26 mouse cellular contexts compared by ENCODE assay signal in the genomic region with DNA sequence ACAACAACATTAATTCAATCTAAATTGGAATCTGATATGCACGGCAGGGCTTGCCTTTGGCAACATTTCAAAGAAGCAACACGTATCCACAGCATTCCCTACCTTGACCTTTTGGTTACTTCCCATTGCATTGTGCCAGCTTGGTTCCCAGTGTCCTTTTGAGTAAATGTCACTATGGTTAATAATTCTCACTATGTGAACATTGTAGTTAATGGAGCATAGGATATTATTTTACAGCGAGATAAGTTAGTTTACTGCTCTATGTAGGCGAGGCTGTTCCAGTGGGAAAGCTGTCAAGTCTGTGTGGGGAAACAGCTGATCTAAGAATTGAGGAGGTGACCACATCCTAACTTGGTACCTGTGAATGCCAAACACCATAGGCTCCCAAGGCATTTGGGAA. TPM values are rescaled to one million over a fixed set of nuclear protein-coding genes. Genes with fewer than 3 reads are reported as not detected.
DNase-seq lines count a peak whose midpoint lies in the region; ATAC-seq and TF ChIP-seq lines count a peak whose summit lies in the region.
"Had no signal": no experiment of that assay in that cellular context is flagged by ENCODE, and none has a peak within 500 bp of the region (broad histone marks: within the 10 kb centered on the region; RNA-seq: fewer than 3 reads in every experiment).

No protein-coding gene starts in this region.

- H3K27me3 ChIP-seq in liver, postnatal 0 days (ENCODE audit: insufficient read depth, low read length): no peaks in the 10 kb centered on the region
- no peaks in the 10 kb centered on the region for H3K27me3 ChIP-seq in kidney, postnatal 0 days (ENCODE audit: insufficient read depth, low read length)
- no peaks in the 10 kb centered on the region for H3K27me3 ChIP-seq in stomach, postnatal 0 days (ENCODE audit: control insufficient read depth, insufficient read depth, low read length)
- no peaks in the 10 kb centered on the region for H3K27me3 ChIP-seq in forebrain, postnatal 0 days (ENCODE audit: insufficient read depth, low read length)
- H3K27me3 ChIP-seq: heart, embryonic 12.5 days; limb, embryonic 12.5 days; liver, embryonic 15.5 days; midbrain, embryonic 12.5 days; neural tube, embryonic 13.5 days had no signal

- no peak overlapping the region for H3K9ac ChIP-seq in liver, postnatal 0 days (replicated peaks)
- no peak overlapping the region for H3K9ac ChIP-seq in kidney, postnatal 0 days (ENCODE audit: low read depth, low read length)
- no peak overlapping the region for H3K9ac ChIP-seq in stomach, postnatal 0 days (ENCODE audit: low read length)
- H3K9ac ChIP-seq in forebrain, postnatal 0 days: no peak overlapping the region
- H3K9ac ChIP-seq: heart, embryonic 12.5 days; hindbrain, embryonic 14.5 days; limb, embryonic 12.5 days; liver, embryonic 15.5 days; midbrain, embryonic 12.5 days; neural tube, embryonic 13.5 days had no signal

- no peak for TF ChIP-seq CTCF in liver, postnatal 0 days (IDR thresholded peaks at IDR 0.05; ENCODE audit: low read depth)
- TF ChIP-seq CTCF in kidney, postnatal 0 days (IDR thresholded peaks at IDR 0.05; ENCODE audit: low read depth): no peak
- TF ChIP-seq CTCF in stomach, postnatal 0 days (IDR thresholded peaks at IDR 0.05; ENCODE audit: low read depth): no peak
- no peak for TF ChIP-seq CTCF in forebrain, postnatal 0 days (IDR thresholded peaks at IDR 0.05; ENCODE audit: low read depth)

- peak; percentile 58 for DNase-seq in adrenal gland, adult 2 months
- no peak for DNase-seq in adrenal gland, postnatal 4 days (ENCODE audit: low spot score in 2 of 2)
- no peak for DNase-seq in liver, postnatal 0 days
- DNase-seq in liver: no peak
- peak; percentile 46 for DNase-seq in kidney, postnatal 0 days (ENCODE audit: low spot score)
- no peak for DNase-seq in stomach, postnatal 0 days (ENCODE audit: low spot score)
- no peak for DNase-seq in forebrain, postnatal 0 days
- DNase-seq: cerebellum, adult 2 months; gastrocnemius, postnatal 10 days; heart, adult 11 months; spleen, adult 18-20 months had no signal

- TF ChIP-seq EP300 in liver, postnatal 0 days (IDR thresholded peaks at IDR 0.05; ENCODE audit: low read depth): no peak
- TF ChIP-seq EP300 in stomach, postnatal 0 days (optimal IDR thresholded peaks at IDR 0.05): no peak

- no peak overlapping the region for H3K4me2 ChIP-seq in liver, postnatal 0 days (ENCODE audit: low read depth, low read length)
- no peak overlapping the region for H3K4me2 ChIP-seq in kidney, postnatal 0 days (ENCODE audit: low read length)
- no peak overlapping the region for H3K4me2 ChIP-seq in stomach, postnatal 0 days (replicated peaks; ENCODE audit: low read depth)
- H3K4me2 ChIP-seq in forebrain, postnatal 0 days (ENCODE audit: low read depth): no peak overlapping the region
- H3K4me2 ChIP-seq: heart, embryonic 12.5 days; hindbrain, embryonic 14.5 days; limb, embryonic 12.5 days; liver, embryonic 15.5 days; midbrain, embryonic 12.5 days; neural tube, embryonic 13.5 days had no signal

- no peak overlapping the region for H3K4me3 ChIP-seq in liver, postnatal 0 days (ENCODE audit: low read depth, low read length)
- H3K4me3 ChIP-seq in kidney, postnatal 0 days (replicated peaks; ENCODE audit: low read depth, low read length): no peak overlapping the region
- H3K4me3 ChIP-seq in stomach, postnatal 0 days (ENCODE audit: low read depth, low read length): no peak overlapping the region
- H3K4me3 ChIP-seq in forebrain, postnatal 0 days (ENCODE audit: low read depth, low read length): no peak overlapping the region
- H3K4me3 ChIP-seq: heart, embryonic 12.5 days; limb, embryonic 12.5 days; liver, embryonic 15.5 days; midbrain, embryonic 12.5 days; neural tube, embryonic 13.5 days had no signal

- no peak overlapping the region for H3K27ac ChIP-seq in liver, postnatal 0 days (ENCODE audit: low read depth)
- no peak overlapping the region for H3K27ac ChIP-seq in kidney, postnatal 0 days
- no peak overlapping the region for H3K27ac ChIP-seq in stomach, postnatal 0 days (replicated peaks)
- H3K27ac ChIP-seq in forebrain, postnatal 0 days (ENCODE audit: low read depth, low read length): no peak overlapping the region
- H3K27ac ChIP-seq: hindbrain, embryonic 14.5 days; limb, embryonic 12.5 days; liver, embryonic 15.5 days; midbrain, embryonic 12.5 days; neural tube, embryonic 13.5 days had no signal

- peaks cover 5% of the 10 kb centered on the region for H3K4me1 ChIP-seq in liver, postnatal 0 days (ENCODE audit: insufficient read depth)
- no peaks in the 10 kb centered on the region for H3K4me1 ChIP-seq in kidney, postnatal 0 days (replicated peaks; ENCODE audit: insufficient read depth, low read length)
- H3K4me1 ChIP-seq in stomach, postnatal 0 days (replicated peaks; ENCODE audit: control insufficient read depth, insufficient read depth): no peaks in the 10 kb centered on the region
- no peaks in the 10 kb centered on the region for H3K4me1 ChIP-seq in forebrain, postnatal 0 days (ENCODE audit: insufficient read depth)
- H3K4me1 ChIP-seq: heart, embryonic 12.5 days; limb, embryonic 12.5 days; liver, embryonic 15.5 days; midbrain, embryonic 12.5 days; neural tube, embryonic 13.5 days had no signal

- ATAC-seq in liver, postnatal 0 days: 0 out of 2 replicates have a peak, but pooled peaks have one; percentile 15
- peak; percentile 61 for ATAC-seq in kidney, postnatal 0 days (replicated peaks; ENCODE audit: low FRiP score, low read depth)
- peak; percentile 56; the same call in 1 of the 2 replicates for ATAC-seq in stomach, postnatal 0 days (ENCODE audit: low FRiP score, low TSS enrichment)
- ATAC-seq in erythroid progenitor cell, adult 5-6 weeks (replicated peaks; ENCODE audit: low FRiP score, poor library complexity, severe bottlenecking): no peak
- no peak for ATAC-seq in forebrain, postnatal 0 days
- ATAC-seq: CD4-positive, CD25-positive, alpha-beta regulatory T cell, adult 4 months; lung, postnatal 0 days had no signal

- WGBS in liver, postnatal 0 days (ENCODE audit: insufficient replicate concordance): 56% methylated on average over 4 of the region's 4 CpGs
- WGBS in kidney, postnatal 0 days: 16% methylated on average over 4 of the region's 4 CpGs
- WGBS in stomach, postnatal 0 days: 41% methylated on average over 4 of the region's 4 CpGs
- 50% methylated on average over 4 of the region's 4 CpGs for WGBS in forebrain, postnatal 0 days

- H3K9me3 ChIP-seq in liver, postnatal 0 days (ENCODE audit: low read length): no peaks in the 10 kb centered on the region
- H3K9me3 ChIP-seq in kidney, postnatal 0 days (replicated peaks; ENCODE audit: low read length): no peaks in the 10 kb centered on the region
- no peaks in the 10 kb centered on the region for H3K9me3 ChIP-seq in stomach, postnatal 0 days (ENCODE audit: control insufficient read depth, low read length)
- H3K9me3 ChIP-seq in forebrain, postnatal 0 days (ENCODE audit: low read length): no peaks in the 10 kb centered on the region
- H3K9me3 ChIP-seq: heart, embryonic 12.5 days; limb, embryonic 12.5 days; liver, embryonic 15.5 days; midbrain, embryonic 12.5 days; neural tube, embryonic 13.5 days had no signal

- no peaks in the 10 kb centered on the region for H3K36me3 ChIP-seq in liver, postnatal 0 days (replicated peaks; ENCODE audit: insufficient read depth, low read length)
- H3K36me3 ChIP-seq in kidney, postnatal 0 days (ENCODE audit: insufficient read depth, low read length): no peaks in the 10 kb centered on the region
- no peaks in the 10 kb centered on the region for H3K36me3 ChIP-seq in stomach, postnatal 0 days (ENCODE audit: control insufficient read depth, insufficient read depth, low read length)
- H3K36me3 ChIP-seq in forebrain, postnatal 0 days (ENCODE audit: insufficient read depth): no peaks in the 10 kb centered on the region
- H3K36me3 ChIP-seq: heart, embryonic 12.5 days; limb, embryonic 12.5 days; liver, embryonic 15.5 days; midbrain, embryonic 12.5 days; neural tube, embryonic 13.5 days had no signal

RNA-seq across cellular contexts. Expression of a gene that starts 16.1 kb away (rescaled TPM):
- under 1 TPM; 0.14 to 0.26 TPM for total RNA-seq in adrenal gland, adult 2 months (2021)
- not detected in 2 replicates for polyA plus RNA-seq in adrenal gland, adult 2 months (2012; rRNA removed)
- total RNA-seq in adrenal gland, postnatal 4 days (2021): under 1 TPM; 0.23 to 0.36 TPM
- polyA plus RNA-seq in liver, postnatal 0 days (2015; fragmentation: Nextera tagmentation; extraction: Ambion mirVana): 0.30 and 0.34 TPM in 2 replicates
- polyA plus RNA-seq in kidney, postnatal 0 days (2015; fragmentation: Nextera tagmentation; extraction: Ambion mirVana): 0.32 and 0.54 TPM in 2 replicates
- 10.2 and 10.6 TPM in 2 replicates for polyA plus RNA-seq in stomach, postnatal 0 days (2015; fragmentation: Nextera tagmentation; extraction: Ambion mirVana)
- not detected in 2 replicates for total RNA-seq in erythroid progenitor cell, adult 5-6 weeks (2015; ENCODE audit: low replicate concordance)
- not detected in 2 replicates for total RNA-seq in erythroid progenitor cell, adult 5-6 weeks (2017; ENCODE audit: low replicate concordance)
- 0.23 TPM in 1 of 2 replicates, not detected in the other for total RNA-seq in forebrain, postnatal 0 days (2014; rRNA removed)
- polyA plus RNA-seq in forebrain, postnatal 0 days (2015; fragmentation: Nextera tagmentation; extraction: Ambion mirVana): not detected in 2 replicates
- total RNA-seq: gastrocnemius, postnatal 10 days; heart, postnatal 25 days; layer of hippocampus, postnatal 14 days had no signal
- polyA plus RNA-seq: forebrain, embryonic 11.5 days; hindbrain, embryonic 14.5 days; neural tube, embryonic 13.5 days had no signal

RNA-seq across cellular contexts. Expression of a gene that starts 23.5 kb away (rescaled TPM):
- total RNA-seq in adrenal gland, adult 2 months (2021): under 1 TPM; 0.10 to 0.58 TPM
- polyA plus RNA-seq in adrenal gland, adult 2 months (2012; rRNA removed): 0.15 and 0.28 TPM in 2 replicates
- total RNA-seq in adrenal gland, postnatal 4 days (2021): under 1 TPM; 0.11 to 0.17 TPM
- polyA plus RNA-seq in liver, postnatal 0 days (2015; fragmentation: Nextera tagmentation; extraction: Ambion mirVana): 0.14 TPM in 2 replicates
- polyA plus RNA-seq in kidney, postnatal 0 days (2015; fragmentation: Nextera tagmentation; extraction: Ambion mirVana): 0.20 and 0.21 TPM in 2 replicates
- polyA plus RNA-seq in stomach, postnatal 0 days (2015; fragmentation: Nextera tagmentation; extraction: Ambion mirVana): 0.13 and 0.21 TPM in 2 replicates
- total RNA-seq in erythroid progenitor cell, adult 5-6 weeks (2015; ENCODE audit: low replicate concordance): not detected in 2 replicates
- total RNA-seq in erythroid progenitor cell, adult 5-6 weeks (2017; ENCODE audit: low replicate concordance): not detected in 2 replicates
- total RNA-seq in forebrain, postnatal 0 days (2014; rRNA removed): 0.85 and 1.3 TPM in 2 replicates
- polyA plus RNA-seq in forebrain, postnatal 0 days (2015; fragmentation: Nextera tagmentation; extraction: Ambion mirVana): 0.43 and 0.69 TPM in 2 replicates
- total RNA-seq: gastrocnemius, postnatal 10 days; heart, postnatal 25 days had no signal
- polyA plus RNA-seq: CD4-positive, CD25-positive, alpha-beta regulatory T cell, adult 4 months; heart, embryonic 12.5 days had no signal

RNA-seq across cellular contexts. Expression of a gene that starts 54.4 kb away (rescaled TPM):
- 1 to 10 TPM; 4.3 TPM for total RNA-seq in adrenal gland, adult 2 months (2021)
- polyA plus RNA-seq in adrenal gland, adult 2 months (2012; rRNA removed): 0.88 and 1.8 TPM in 2 replicates
- 10 to 100 TPM; 15.5 to 20.6 TPM for total RNA-seq in adrenal gland, postnatal 4 days (2021)
- 0.08 TPM in 1 of 2 replicates, not detected in the other for polyA plus RNA-seq in liver, postnatal 0 days (2015; fragmentation: Nextera tagmentation; extraction: Ambion mirVana)
- 1.9 and 2.6 TPM in 2 replicates for polyA plus RNA-seq in kidney, postnatal 0 days (2015; fragmentation: Nextera tagmentation; extraction: Ambion mirVana)
- polyA plus RNA-seq in stomach, postnatal 0 days (2015; fragmentation: Nextera tagmentation; extraction: Ambion mirVana): 11.1 and 11.2 TPM in 2 replicates
- 1.4 and 2.5 TPM in 2 replicates for total RNA-seq in erythroid progenitor cell, adult 5-6 weeks (2015; ENCODE audit: low replicate concordance)
- 0.30 TPM in 1 of 2 replicates, not detected in the other for total RNA-seq in erythroid progenitor cell, adult 5-6 weeks (2017; ENCODE audit: low replicate concordance)
- total RNA-seq in forebrain, postnatal 0 days (2014; rRNA removed): 225 and 289 TPM in 2 replicates
- 328 and 399 TPM in 2 replicates for polyA plus RNA-seq in forebrain, postnatal 0 days (2015; fragmentation: Nextera tagmentation; extraction: Ambion mirVana)
- polyA plus RNA-seq: CD4-positive, CD25-positive, alpha-beta regulatory T cell, adult 4 months had no signal

RNA-seq across cellular contexts. Expression of a gene that starts 59.8 kb away (rescaled TPM):
- under 1 TPM; 0.09 to 0.52 TPM for total RNA-seq in adrenal gland, adult 2 months (2021)
- not detected in 2 replicates for polyA plus RNA-seq in adrenal gland, adult 2 months (2012; rRNA removed)
- under 1 TPM; 0.11 to 0.34 TPM for total RNA-seq in adrenal gland, postnatal 4 days (2021)
- 2.4 and 2.8 TPM in 2 replicates for polyA plus RNA-seq in liver, postnatal 0 days (2015; fragmentation: Nextera tagmentation; extraction: Ambion mirVana)
- polyA plus RNA-seq in kidney, postnatal 0 days (2015; fragmentation: Nextera tagmentation; extraction: Ambion mirVana): 0.04 and 0.16 TPM in 2 replicates
- 0.11 and 0.12 TPM in 2 replicates for polyA plus RNA-seq in stomach, postnatal 0 days (2015; fragmentation: Nextera tagmentation; extraction: Ambion mirVana)
- not detected in 2 replicates for total RNA-seq in erythroid progenitor cell, adult 5-6 weeks (2015; ENCODE audit: low replicate concordance)
- not detected in 2 replicates for total RNA-seq in erythroid progenitor cell, adult 5-6 weeks (2017; ENCODE audit: low replicate concordance)
- total RNA-seq in forebrain, postnatal 0 days (2014; rRNA removed): not detected in 2 replicates
- polyA plus RNA-seq in forebrain, postnatal 0 days (2015; fragmentation: Nextera tagmentation; extraction: Ambion mirVana): not detected in 2 replicates
- total RNA-seq: ES-E14; heart, postnatal 25 days; layer of hippocampus, postnatal 14 days; left cerebral cortex, postnatal 10 days had no signal
- polyA plus RNA-seq: cerebellum, adult 2 months; forebrain, embryonic 11.5 days; frontal cortex, adult 2 months had no signal

Comparison
In these comparisons a context has a peak if more than half of its experiments do, and no peak if none do; other contexts are left out.
1. DNase-seq: peak in adrenal gland, adult 2 months (single experiment) and kidney, postnatal 0 days (single experiment); none in adrenal gland, postnatal 4 days (0 of 2), liver, postnatal 0 days (single experiment), liver (single experiment), stomach, postnatal 0 days (single experiment) and forebrain, postnatal 0 days (single experiment).
2. ATAC-seq: peak in liver, postnatal 0 days (single experiment), kidney, postnatal 0 days (single experiment) and stomach, postnatal 0 days (single experiment); none in erythroid progenitor cell, adult 5-6 weeks (single experiment) and forebrain, postnatal 0 days (single experiment).
3. RNA of a gene that starts 54.4 kb away (polyA plus RNA-seq): 328 to 399 TPM in forebrain, postnatal 0 days; 11.1 to 11.2 TPM in stomach, postnatal 0 days, 1.9 to 2.6 TPM in kidney, postnatal 0 days, 0.88 to 1.8 TPM in adrenal gland, adult 2 months and 0.08 TPM in liver, postnatal 0 days; every median in the first group is over 10 times any median in the second.